Mouse (Mus musculus): ENCODE results near the gene Baiap2l1.

DNA sequence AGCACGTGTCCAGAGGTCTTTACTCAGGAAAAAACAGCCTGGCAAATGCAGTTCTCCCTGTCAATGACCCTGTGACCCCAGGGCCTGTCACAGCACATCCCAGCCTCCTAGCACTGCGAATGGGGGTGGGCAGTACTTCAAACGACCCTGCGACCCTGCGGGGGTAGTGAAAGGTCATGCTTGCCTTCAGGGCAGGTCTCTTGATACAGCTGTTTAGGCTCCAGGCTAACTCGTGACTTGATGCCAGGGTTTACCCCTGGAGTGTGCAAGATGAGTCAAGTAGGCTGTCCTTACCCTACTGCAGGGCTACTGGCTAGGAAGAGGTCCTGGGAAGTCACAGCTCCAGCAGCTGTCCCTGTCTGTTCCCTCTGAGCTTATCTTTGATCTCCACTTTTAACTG, 13.1 kb upstream of the Baiap2l1 start:
- TF ChIP-seq CTCF (IDR thresholded peaks at IDR 0.05; ENCODE audit: low read depth) (no peak), EP300 (IDR thresholded peaks at IDR 0.05; ENCODE audit: low read depth) (no peak)

Data from heart, postnatal 0 days (tissue).